Mouse (Mus musculus) bone marrow macrophage, adult 2 months (primary cell): ENCODE data around the gene Ffar2. TPM values are rescaled to one million over a fixed set of nuclear protein-coding genes. Genes with fewer than 3 reads are reported as not detected.
"Not testable (repeated sequence)": the region's sequence is repeated elsewhere in the genome, so short reads cannot be mapped to it uniquely, and the experiment has no call there.

ENCODE experiments used
- H3K27ac ChIP-seq: 2 replicates; pipeline ENCODE4 v1.5.1; 2012; ENCODE audit warnings: low read depth, low read length; ENCODE audit not compliant: insufficient read depth
- H3K4me1 ChIP-seq: 2 replicates; pipeline ENCODE4 v1.6.1; 2012; ENCODE audit warnings: low read length; ENCODE audit not compliant: control insufficient read depth, insufficient read depth
- H3K4me3 ChIP-seq: 2 replicates; pipeline ENCODE4 v1.5.1; 2012; ENCODE audit warnings: mild to moderate bottlenecking, low read length, moderate library complexity; ENCODE audit not compliant: insufficient read depth
- CTCF ChIP-seq: IDR thresholded peaks from 2 replicates; pipeline ENCODE4 v1.5.1; 2012; ENCODE audit warnings: low read depth, mild to moderate bottlenecking, low read length, moderate library complexity
- POLR2A ChIP-seq: IDR thresholded peaks from 2 replicates; pipeline ENCODE4 v1.6.1; 2012; ENCODE audit warnings: mild to moderate bottlenecking, low read depth, low read length, borderline replicate concordance
- polyA plus RNA-seq: library from polyadenylated mRNA; stranded (reverse); fragments of >200 nt; gene quantifications from 2 replicates; pipeline ENCODE4 v1.2.4, GENCODE M21; 2012; ENCODE audit not compliant: missing spikeins, insufficient read depth, insufficient read length

The Ffar2 gene
- polyA plus RNA-seq, 1 experiment: not detected

DNA sequence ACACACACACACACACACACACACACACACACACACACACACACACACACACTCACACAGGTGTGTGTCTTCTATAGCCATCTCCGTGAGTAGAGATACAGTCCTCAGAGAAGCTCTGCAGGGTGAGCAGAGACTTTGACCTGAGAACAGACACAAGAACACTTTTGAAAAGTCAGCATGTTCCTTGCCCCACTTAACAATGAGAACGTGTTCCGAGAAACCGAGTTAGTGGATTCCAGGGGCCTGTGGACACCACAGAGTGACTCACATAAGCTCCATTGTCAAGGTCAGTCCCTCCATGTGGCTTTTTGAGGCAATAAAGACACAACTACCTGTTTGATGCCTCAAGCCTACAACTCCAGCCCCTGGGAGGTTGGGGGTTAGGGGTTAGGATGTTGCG, 23.8 kb upstream of the Ffar2 start:
- peaks cover 9% of the 10 kb centered on the region for H3K4me1 ChIP-seq
- H3K4me3 ChIP-seq: no peak overlapping the region
- no peak overlapping the region for H3K27ac ChIP-seq
- TF ChIP-seq CTCF: no peak
- TF ChIP-seq POLR2A: no peak

GRCm38 (mm10) chr7:30846505-30847053, 23.0 kb upstream of the Ffar2 start:
- TF ChIP-seq CTCF (no peak), POLR2A (no peak)
- Histone ChIP-seq H3K4me1 (peaks cover 16% of the 10 kb centered on the region), H3K4me3 (no peak overlapping the region), H3K27ac (no peak overlapping the region)

- TF ChIP-seq POLR2A (no peak), CTCF (no peak)
- Histone ChIP-seq H3K4me3 (no peak overlapping the region), H3K4me1 (peaks cover 18% of the 10 kb centered on the region), H3K27ac (no peak overlapping the region)
These were observed 21.2 kb upstream of the Ffar2 start for GRCm38 (mm10) chr7:30844676-30845297.

- TF ChIP-seq POLR2A (no peak), CTCF (no peak)
- H3K4me1 ChIP-seq: peaks cover 18% of the 10 kb centered on the region
These were observed 18.5 kb upstream of the Ffar2 start for GRCm38 (mm10) chr7:30842092-30842491.

DNA sequence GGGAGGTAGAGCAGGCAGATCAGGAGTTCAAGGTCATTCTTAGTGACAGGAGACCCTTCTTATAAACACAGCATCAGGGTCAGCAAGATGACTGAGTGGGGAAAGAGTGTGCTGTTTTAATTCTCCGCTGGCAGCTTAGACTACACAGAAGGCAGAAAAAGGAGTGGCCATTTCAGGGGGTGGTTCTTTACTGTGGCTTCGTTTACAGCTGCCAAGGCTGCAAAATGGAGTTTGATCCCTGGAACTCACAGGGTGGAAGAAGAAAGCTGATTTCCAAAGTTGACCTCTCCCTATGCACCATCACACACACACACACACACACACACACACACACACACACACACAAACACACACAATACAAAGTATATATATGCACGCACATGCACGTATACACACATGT, 17.8 kb upstream of the Ffar2 start:
- TF ChIP-seq POLR2A (no peak), CTCF (no peak)
- Histone ChIP-seq H3K4me1 (peaks cover 15% of the 10 kb centered on the region), H3K4me3 (no peak overlapping the region), H3K27ac (no peak overlapping the region)

More at GRCm38 (mm10) chr7:30842092-30842491, 18.5 kb upstream of the Ffar2 start:
- Histone ChIP-seq H3K27ac (peak overlapping the region; percentile 15; the same call in 1 of the 2 replicates), H3K4me3 (no peak overlapping the region)

DNA sequence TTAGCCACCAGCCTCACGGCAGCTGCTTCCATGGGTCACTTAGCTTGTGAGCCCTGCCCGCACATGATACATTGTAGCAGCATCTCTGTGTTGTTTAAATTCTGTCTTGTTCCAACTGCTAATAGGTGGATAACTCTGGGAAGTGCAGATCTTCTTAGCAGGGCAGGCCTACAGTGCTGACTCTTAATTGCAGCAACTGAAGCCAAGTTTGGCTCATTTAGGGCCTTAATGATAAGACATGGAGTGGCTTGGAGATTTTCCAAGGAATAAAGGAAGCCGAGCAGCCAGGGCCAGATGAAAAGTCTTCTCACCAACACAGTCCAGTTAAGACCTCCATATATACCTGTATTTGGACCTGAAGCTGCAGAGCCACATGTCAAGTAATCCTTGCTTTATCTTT, 16.7 kb upstream of the Ffar2 start:
- Histone ChIP-seq H3K4me1 (peaks cover 14% of the 10 kb centered on the region), H3K4me3 (no peak overlapping the region), H3K27ac (no peak overlapping the region)
- TF ChIP-seq POLR2A (no peak), CTCF (no peak)

DNA sequence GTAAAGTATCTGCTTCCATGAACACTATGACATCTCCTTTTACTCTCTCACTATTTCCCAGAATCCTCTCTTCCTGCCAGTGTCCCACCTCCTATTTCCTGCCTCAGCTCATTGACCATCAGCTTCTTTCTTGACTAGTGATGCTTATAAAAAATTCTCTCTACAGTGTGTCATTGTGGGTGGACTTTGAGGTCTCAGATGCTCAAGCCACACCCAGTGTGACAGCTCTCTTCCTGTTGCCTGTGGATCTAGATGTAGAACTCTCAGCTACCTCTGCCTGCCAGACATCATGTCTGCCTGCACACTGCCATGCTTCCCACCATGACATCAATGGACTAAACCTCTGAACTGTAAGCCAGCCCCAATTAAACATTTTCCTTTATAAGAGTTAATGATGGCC, 13.7 kb upstream of the Ffar2 start:
- Histone ChIP-seq H3K4me3 (no peak overlapping the region), H3K4me1 (peaks cover 7% of the 10 kb centered on the region), H3K27ac (no peak overlapping the region)
- TF ChIP-seq POLR2A (no peak), CTCF (no peak)

DNA sequence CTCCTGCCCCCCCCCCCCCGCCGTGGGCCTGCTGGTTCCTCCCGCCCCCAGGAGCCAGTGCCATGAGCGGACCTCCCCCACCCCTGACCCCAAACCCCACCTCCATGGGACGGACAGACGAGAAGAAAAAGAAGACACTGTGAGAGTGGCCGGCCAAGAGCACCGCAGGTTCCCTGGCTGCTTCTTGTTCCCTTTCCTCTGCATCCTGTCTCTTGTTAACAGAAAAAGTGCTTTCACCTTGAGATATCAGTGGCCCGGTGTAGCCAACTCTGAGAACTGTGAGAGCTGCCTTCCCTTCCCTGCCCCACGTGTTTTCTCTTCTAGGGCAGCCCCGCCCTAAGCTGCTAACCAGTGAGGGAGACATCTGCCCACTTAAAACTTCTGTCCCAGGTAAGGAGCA, 9.1 kb upstream of the Ffar2 start:
- not testable (repeated sequence) for H3K4me3 ChIP-seq, H3K4me1 ChIP-seq, H3K27ac ChIP-seq

GRCm38 (mm10) chr7:30832261-30832660, 8.7 kb upstream of the Ffar2 start:
- no peak overlapping the region for H3K27ac ChIP-seq
- peaks cover 6% of the 10 kb centered on the region for H3K4me1 ChIP-seq
- H3K4me3 ChIP-seq: no peak overlapping the region
- TF ChIP-seq POLR2A (no peak), CTCF (no peak)

GRCm38 (mm10) chr7:30829428-30829827, 5.9 kb upstream of the Ffar2 start:
- Histone ChIP-seq H3K27ac (no peak overlapping the region), H3K4me3 (no peak overlapping the region), H3K4me1 (peaks cover 6% of the 10 kb centered on the region)
- TF ChIP-seq POLR2A: no peak
- TF ChIP-seq CTCF: no peak

DNA sequence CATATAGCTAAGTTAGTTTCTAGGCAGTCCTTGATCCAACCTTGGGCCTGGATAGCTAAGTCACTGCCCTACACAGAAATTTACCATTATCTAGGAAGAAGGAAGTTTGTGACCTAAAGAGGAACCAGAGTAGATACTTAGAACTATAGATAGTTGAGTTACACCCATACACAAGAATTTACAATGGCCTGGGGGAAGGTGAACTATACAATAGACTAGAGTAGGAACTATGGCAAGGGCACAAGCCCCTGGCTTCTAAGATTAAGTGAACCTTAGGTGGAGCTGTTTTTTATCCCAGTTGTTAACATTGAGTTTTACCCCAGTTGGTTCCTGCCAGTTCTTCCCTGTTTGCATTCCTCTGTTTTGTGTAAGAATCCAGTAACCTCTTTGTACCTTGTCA, 5.3 kb upstream of the Ffar2 start:
- H3K27ac ChIP-seq, H3K4me3 ChIP-seq, H3K4me1 ChIP-seq: not testable (repeated sequence)
